Mouse (Mus musculus) heart, postnatal 10 days (tissue): ENCODE measurements around the gene Mmp19. TPM values are rescaled to one million over a fixed set of nuclear protein-coding genes. Genes with fewer than 3 reads are reported as not detected.

Experiments
- DNase-seq, 2 experiments: peaks; one replicate each; pipeline ENCODE4 v3.0.0; 2021
- intact Hi-C: fragments of 180-260 bp; cut with DNase I; formaldehyde crosslinking; loops from one replicate; pipeline ENCODE4 v1.15.1; 2025
- total RNA-seq, 2 experiments: library from RNA; stranded (reverse); gene quantifications; 2 replicates each; pipeline ENCODE4 v1.2.3; 2021

Gene Mmp19
- 1 to 10 TPM; 3.4 to 5.4 TPM for total RNA-seq

- peak; percentile 41 to 46 for DNase-seq
- intact Hi-C loops, result no loop called here
These were observed at the start of gene Mmp19 for GRCm38 (mm10) chr10:128790398-128791124. Gene Mmp19 (plus strand): TSS chr10:128790910.

GRCm38 (mm10) chr10:128742616-128743015 is 48.1 kb upstream of the Mmp19 start:
- intact Hi-C loops, result no loop called here

DNA sequence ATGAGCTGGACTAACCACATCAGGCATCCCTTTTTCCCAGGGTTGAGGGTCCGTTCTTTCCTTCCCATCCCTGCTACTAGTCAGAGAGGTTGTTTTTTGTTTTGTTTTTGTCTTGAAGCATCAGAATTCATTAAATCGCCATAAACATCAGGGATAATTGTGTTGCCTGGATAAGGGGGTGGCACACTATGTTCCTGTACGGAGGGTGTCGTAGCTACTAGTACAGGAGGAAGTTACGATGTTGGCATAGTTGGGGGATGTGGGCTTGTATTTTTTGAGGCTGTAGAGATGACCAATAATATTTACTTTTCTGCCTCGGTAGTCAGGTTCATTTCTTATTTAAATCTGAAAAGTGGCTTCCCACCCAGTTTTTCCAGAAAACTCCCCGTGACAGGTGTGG is 47.5 kb upstream of the Mmp19 start:
- intact Hi-C loops, result no loop called here

More at GRCm38 (mm10) chr10:128742616-128743015, 48.1 kb upstream of the Mmp19 start:
- no peak for DNase-seq

DNA sequence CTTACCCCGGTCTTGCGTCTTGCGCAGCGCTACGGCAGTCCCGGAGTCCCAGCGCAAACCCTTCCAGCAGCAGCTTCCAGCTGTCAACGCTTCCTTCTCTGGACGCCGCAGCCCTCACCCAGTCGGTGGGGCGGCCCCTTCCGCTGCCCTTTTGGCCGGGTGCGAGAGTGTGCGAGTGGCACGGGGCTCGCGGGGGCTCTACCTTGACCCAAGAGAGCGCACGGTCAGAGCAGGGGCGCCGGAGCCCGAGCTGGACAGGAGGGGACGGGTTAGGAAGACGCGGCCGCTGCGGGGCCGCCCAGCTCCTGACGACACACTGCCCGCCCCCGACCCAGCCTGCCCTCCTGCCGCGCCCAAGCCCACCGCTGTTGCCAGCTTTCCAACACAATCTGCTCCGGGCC is 46.9 kb upstream of the Mmp19 start:
- DNase-seq, result peak; percentile 80 to 82
- intact Hi-C loops, result loop anchor here (2.0 kb wide), 1 partner anchor 39 kb away; the partner anchor contains the start of genes Cdk2 and Pmel

More for the DNA sequence above, 47.5 kb upstream of the Mmp19 start:
- DNase-seq, result peak in 1 of 2 experiments; percentile 25

DNA sequence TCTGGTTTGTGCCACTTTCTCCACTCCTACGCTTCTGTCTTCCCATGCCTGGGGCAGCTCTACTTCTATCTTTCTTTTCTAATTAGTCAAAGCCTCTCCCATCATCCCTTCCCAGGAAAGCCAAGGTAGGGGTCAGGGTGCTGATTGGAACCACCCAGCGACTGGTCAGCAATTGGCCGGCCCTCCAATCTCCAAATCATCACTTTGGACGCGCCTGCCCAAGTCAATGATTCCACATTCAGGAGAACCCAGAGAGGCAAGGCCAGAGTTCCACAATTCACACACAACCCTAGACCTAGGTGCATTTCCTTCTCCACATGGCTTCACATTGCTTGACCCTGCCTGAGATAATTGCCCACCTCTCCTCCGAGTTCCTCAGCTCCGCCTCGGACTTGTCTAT is 46.5 kb upstream of the Mmp19 start:
- no peak for DNase-seq
- intact Hi-C loops, result loop anchor here (2.0 kb wide), 1 partner anchor 39 kb away; the partner anchor contains the start of genes Cdk2 and Pmel

- intact Hi-C loops, result loop anchor here (2.0 kb wide), 1 partner anchor 40 kb away; the partner anchor contains the start of genes Cdk2 and Pmel
- DNase-seq, result peak; percentile 32 to 50
These were observed 45.8 kb upstream of the Mmp19 start, which contains the start of gene Dgka for GRCm38 (mm10) chr10:128744680-128745601. Gene Dgka (minus strand): TSS chr10:128744855.

DNA sequence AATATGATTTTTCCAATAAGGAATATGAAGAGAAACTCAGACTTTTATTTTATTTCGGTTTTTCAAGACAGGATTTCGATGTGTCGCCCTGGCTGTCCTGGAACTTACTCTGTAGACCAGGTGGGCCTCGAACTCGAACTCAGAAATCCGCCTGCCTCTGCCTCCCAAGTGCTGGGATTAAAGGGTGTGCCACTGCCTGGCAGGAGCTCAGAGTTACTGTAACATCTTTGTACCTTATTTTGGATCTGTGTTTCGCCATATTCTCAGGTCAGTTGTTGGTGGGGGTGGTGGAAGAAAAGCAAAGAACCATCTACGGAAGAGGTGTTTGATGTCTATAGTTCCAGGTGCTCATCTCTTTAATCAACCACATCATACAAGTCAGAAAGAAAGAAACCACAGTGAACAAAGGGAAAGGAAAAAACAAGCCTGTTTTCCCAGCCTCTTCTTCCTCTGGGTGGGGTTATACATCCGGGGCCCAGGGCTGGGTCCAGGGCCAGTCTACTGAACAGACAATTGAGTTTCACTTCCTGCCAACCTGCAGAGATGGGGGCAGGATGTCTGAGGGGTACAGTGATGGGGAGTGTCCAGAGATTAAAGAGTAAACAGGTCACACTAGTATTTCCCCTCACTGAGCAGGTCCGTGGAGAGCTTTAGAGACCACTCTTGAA is 44.6 kb upstream of the Mmp19 start:
- intact Hi-C loops, result loop anchor here (2.0 kb wide), 1 partner anchor 41 kb away; the partner anchor contains the start of genes Cdk2 and Pmel
- peak; percentile 21 to 24 for DNase-seq

DNA sequence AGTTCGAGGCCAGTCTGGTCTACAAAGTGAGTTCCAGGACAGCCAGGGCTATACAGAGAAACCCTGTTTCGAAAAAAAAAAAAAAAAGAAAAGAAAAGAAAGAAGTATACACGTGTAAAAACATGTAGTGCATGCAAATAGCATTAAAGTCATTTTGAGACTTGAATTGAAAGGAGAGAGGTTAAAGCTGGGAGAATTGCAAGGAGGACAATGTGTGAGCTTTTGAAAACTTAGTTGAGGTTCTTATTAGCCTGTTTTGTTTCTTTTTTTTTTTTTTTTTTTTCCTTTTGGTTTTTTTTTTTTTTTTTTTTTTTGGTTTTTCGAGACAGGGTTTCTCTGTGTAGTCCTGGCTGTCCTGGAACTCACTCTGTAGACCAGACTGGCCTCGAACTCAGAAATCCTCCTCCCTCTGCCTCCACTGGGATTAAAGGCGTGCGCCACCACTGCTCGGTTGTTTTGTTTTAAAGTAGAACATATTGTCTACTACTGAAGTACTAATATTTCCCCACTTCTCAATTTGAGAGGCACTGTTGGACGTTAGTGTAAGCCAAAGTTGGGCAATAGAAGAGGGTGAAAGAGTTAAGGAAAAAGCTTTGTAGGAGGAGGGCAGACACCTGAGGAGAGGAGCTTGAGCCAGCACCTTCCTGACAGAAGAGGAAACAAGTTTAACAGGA is 43.6 kb upstream of the Mmp19 start:
- intact Hi-C loops, result no loop called here

DNA sequence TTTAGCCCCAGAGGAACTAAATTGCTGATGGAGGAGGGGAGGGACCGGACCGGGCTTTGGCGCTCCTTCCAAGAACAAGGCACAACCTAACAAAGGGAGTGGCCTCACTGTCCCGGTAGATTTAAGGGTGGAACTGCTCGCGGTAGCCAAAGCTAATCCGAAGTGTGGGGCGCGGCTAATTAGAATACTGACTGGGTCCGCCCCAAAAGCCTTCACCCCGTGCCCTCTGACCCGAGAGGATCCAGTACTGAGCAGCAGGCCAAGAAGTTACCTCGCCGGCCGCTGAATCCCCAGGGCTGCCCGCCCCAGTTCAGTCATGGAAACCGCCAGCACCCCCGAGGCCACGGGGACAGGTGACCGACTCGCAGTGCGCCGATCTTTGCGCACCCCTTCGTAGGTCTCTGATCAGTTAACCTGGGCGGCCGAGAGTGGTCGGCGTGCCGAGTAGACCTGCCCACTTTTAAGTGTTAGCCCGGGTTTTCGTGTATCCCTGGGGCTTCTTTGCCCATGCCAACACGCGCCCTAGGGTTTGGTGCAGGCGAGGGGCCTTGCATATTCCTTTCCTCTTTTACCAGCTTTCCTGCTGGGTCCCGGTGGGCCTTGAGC is 43.0 kb upstream of the Mmp19 start, which contains the start of gene Pym1:
Gene Pym1, plus strand, starts transcription at position 244 of the 606 bp plus-strand sequence.
- intact Hi-C loops, result loop anchor here (1.0 kb wide), 1 partner anchor 57 kb away; the partner anchor contains the start of genes Dnajc14 and Tmem198b
- DNase-seq, result peak; percentile 80 to 82

More for the DNA sequence above, 43.6 kb upstream of the Mmp19 start:
- no peak for DNase-seq

DNA sequence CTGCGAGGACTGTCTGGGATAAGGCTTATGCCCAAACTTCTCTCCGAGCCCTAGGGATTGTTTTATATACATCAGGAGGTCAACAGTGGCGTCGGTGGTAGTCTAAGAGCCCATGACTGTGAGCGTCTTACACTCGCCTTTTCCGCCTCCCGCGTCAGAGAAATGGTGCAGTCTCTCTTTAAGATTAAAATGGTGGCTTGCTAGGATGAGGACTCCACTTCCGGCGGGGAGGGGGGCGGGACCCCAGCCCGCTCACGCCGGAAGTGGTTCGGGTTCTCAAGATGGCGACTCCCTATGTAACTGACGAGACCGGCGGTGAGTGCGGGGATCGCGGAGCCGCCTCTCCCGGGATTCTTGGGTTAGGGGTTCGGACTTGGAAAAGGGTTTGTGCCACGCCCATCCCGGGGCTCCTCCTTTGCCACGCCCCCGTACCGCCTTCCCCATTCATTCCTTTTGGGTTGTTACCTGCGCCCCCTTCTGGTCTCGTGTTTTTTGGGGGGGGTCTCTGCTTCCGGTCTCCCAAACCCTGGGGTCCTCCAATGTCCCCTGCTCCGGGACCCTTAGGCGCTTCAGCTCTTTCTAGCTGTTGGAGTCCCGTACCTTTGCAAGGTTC is 42.4 kb upstream of the Mmp19 start:
- peak in 1 of 2 experiments; percentile 82 for DNase-seq
- intact Hi-C loops, result loop anchor here (1.0 kb wide), 1 partner anchor 56 kb away; the partner anchor contains the start of genes Dnajc14 and Tmem198b

DNA sequence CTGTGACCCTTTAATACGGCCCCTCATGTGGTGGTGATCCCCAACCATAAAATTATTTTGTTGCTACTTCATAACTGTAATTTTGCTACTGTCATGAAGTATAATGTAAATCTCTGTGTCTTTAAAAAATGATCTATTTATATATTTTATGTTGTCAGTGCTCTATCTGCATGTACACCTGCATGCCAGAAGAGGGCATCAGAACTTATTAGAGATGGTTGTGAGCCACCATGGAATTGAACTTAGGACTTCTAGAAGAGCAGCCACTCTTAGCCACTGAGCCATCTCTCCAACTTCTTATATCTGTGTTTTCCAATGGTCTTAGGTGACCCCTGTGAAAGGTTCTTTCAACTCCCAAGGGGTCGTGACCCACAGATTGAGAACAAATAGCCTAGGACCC is 17.8 kb upstream of the Mmp19 start:
- DNase-seq, result no peak
- intact Hi-C loops, result no loop called here

DNA sequence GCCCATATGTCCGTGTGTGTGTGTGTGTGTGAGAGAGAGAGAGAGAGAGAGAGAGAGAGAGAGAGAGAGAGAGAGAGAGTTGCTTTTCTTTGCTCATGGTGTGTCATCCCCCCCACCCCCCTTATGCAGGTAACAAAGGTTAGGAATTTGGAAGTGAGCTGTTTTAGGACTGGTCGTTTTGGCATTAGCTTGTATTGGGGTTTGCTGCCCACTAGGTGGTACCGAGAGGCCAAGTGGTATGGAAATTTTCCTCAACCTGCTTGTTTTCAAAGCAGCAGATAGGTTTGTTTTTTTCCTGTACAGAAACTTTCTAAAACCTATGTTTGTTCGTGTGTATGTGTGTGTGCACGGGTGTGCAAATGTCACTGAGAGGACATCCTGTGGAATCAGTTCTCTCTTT is 17.0 kb upstream of the Mmp19 start:
- intact Hi-C loops, result no loop called here
- no peak for DNase-seq

DNA sequence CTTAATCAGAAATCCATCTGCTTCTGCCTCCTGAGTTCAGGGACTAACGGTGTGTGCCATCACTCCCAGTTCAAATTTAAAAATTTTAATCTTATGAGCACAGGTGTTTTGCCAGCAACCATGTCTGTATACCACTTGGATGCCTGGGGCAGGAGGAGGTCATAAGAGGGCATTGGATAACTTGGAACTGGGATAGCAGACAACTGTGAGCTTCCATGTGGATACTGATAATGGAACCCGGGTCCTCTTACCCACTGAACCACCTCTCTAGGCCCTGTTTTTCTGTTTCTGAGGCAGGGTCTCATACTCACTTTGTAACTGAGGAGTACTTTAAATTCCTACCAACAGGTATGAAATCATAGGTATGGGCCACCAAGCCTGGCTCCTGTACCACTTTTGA is 12.3 kb upstream of the Mmp19 start:
- no peak for DNase-seq
- intact Hi-C loops, result loop anchor here (2.0 kb wide), 1 partner anchor 26 kb away; the partner anchor contains the start of genes Dnajc14 and Tmem198b

DNA sequence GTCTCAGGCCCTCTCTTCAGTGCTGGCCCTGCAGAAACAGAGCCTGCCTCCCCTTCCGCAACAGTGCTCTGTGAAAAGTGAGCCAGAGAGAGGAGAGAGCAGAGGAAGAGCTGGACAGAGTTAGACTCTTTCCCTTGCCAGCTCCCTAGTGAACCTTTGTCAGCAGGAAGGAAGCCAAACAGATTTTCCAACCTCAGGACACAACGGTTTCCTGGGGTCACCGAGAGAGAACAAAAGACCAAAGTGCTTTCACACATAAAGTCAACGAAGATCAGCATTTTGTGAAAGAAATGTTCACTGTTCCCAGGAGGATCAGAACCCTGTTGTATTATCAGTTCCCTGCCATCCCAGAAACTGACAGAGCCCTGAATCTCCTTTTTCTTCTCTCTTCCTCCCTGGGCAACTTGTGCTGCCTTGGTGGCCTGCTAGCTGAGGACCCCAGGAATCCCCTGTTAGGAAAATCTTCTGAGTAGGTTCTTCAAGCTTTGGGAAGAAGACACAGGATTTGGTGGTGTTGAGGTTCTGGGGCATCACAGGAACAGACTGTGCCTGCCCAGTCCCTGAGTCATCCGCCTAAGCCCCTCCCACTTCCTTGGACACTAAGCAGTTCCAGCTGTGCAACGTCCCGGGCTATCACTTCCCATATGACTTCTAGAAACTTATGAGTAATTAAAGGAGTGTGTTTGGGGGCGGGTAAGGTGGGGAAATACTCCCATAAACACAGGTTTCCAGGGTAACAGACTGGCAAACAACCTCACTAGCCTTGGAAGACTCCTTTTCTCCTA is 11.5 kb upstream of the Mmp19 start:
- DNase-seq, result peak; percentile 90 to 91
- intact Hi-C loops, result loop anchor here (2.0 kb wide), 1 partner anchor 26 kb away; the partner anchor contains the start of genes Dnajc14 and Tmem198b

DNA sequence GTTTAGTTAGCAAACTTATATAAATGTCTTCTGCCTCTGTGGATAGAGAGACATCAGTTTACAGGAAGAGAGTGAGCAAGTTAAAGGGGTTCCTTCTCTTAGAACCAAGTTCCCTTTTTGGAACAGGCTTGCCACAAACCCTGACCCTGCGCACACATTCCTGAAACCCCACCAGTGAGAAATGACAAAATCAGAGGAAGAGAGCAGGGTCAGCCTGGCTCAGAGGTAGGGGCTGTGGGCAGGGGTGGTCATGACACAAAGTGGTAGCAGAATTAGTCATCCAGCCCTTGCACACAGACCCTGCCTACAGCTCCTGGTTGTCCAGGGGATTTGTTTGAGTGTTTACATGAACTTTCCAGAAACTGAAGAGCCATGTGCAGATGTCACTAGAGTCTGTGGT is 10.5 kb upstream of the Mmp19 start:
- DNase-seq, result no peak
- intact Hi-C loops, result no loop called here

GRCm38 (mm10) chr10:128792041-128792440 is 1.3 kb downstream of the Mmp19 start:
- no peak for DNase-seq
- intact Hi-C loops, result no loop called here

DNA sequence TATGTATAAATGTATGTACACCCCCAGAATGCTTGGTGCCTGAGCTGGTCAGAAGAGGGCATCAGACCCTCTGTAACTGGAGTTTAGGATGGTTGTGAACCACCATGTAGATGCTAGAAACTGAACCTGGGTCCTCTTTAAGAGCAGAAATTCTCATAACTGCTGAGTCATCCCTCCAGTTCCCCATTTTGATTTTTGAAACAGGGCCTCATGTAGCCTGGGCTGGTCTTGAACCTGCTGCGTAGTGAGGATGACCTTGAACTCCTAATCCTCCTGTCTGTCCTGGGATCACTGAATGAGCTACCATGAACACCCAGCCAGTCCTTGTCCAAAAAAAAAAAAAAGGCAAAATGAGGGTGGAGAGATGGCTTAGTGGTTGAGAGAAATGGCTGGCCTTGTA is 2.5 kb downstream of the Mmp19 start:
- intact Hi-C loops, result no loop called here
- DNase-seq, result no peak

GRCm38 (mm10) chr10:128794391-128794790 is 3.7 kb downstream of the Mmp19 start:
- no peak for DNase-seq
- intact Hi-C loops, result no loop called here
